In the genomic region with DNA sequence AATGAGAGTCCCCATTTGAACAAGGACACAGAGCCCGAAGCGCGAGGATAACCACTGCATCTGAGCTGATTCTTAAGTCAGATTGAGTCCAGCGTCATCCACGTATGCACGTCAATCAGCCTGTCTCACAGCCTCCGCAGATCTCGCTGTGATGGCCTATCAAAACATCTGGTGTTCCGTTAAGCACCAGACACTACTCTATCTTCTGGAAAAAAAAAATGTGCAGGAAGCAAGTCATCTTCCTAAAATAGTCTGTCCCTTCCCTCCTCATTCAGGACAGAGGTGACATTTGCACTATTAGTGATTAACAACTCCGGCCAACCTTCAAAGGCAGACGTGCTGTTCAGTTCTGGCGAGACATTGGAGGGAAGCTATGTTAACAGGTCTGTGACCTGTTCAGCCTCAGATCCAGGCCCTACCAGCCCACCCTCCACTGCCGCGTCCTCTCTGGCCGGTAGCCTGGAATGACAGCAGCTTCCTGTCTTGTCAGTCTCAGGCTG, we compare ENCODE assay signal across 10 mouse cellular contexts.
DNase-seq lines count a peak whose midpoint lies in the region; ATAC-seq and TF ChIP-seq lines count a peak whose summit lies in the region.
"Had no signal": no experiment of that assay in that cellular context is flagged by ENCODE, and none has a peak within 500 bp of the region (broad histone marks: within the 10 kb centered on the region; RNA-seq: fewer than 3 reads in every experiment).

No protein-coding gene starts in this region.

- H3K79me3 ChIP-seq in C2C12 (ENCODE audit: low read depth): no peaks in the 10 kb centered on the region

- no peak for TF ChIP-seq CTCF in C2C12 (IDR thresholded peaks at IDR 0.05; ENCODE audit: control insufficient read depth, insufficient read depth, insufficient read length)
- no peak for TF ChIP-seq CTCF in heart, postnatal 0 days (IDR thresholded peaks at IDR 0.05; ENCODE audit: low read depth)

- H3K4me1 ChIP-seq in heart, postnatal 0 days (ENCODE audit: control insufficient read depth, insufficient read depth): peaks cover 43% of the 10 kb centered on the region
- peaks cover 63% of the 10 kb centered on the region for H3K4me1 ChIP-seq in limb, embryonic 14.5 days (ENCODE audit: control insufficient read depth, insufficient read depth, low read length)
- H3K4me1 ChIP-seq in hindbrain, embryonic 16.5 days (ENCODE audit: control insufficient read depth, insufficient read depth, low read depth, low read length): peaks cover 26% of the 10 kb centered on the region

- peak overlapping the region; percentile 3; the same call in 1 of the 2 replicates for H3K4me2 ChIP-seq in heart, postnatal 0 days (ENCODE audit: low read depth, low read length)
- no peak overlapping the region for H3K4me2 ChIP-seq in limb, embryonic 14.5 days (replicated peaks; ENCODE audit: low read depth, low read length, severe bottlenecking)
- H3K4me2 ChIP-seq in hindbrain, embryonic 16.5 days (ENCODE audit: low read length): no peak overlapping the region
- H3K4me2 ChIP-seq: liver, embryonic 15.5 days had no signal

- DNase-seq in adrenal gland, adult 8-10 months: peak; percentile 63
- DNase-seq in heart, postnatal 0 days (ENCODE audit: low spot score): peak; percentile 41
- DNase-seq in limb, embryonic 14.5 days (ENCODE audit: low spot score): no peak
- DNase-seq in frontal cortex, postnatal 36 days (ENCODE audit: low spot score in 2 of 2): no peak
- no peak for DNase-seq in spleen, postnatal 14 days (ENCODE audit: low spot score in 2 of 2)
- DNase-seq in spleen, adult 12 weeks (ENCODE audit: low spot score): no peak

- H3K9ac ChIP-seq in heart, postnatal 0 days (replicated peaks; ENCODE audit: low read depth, low read length): no peak overlapping the region
- H3K9ac ChIP-seq in limb, embryonic 14.5 days (ENCODE audit: low read depth, low read length, severe bottlenecking): no peak overlapping the region
- no peak overlapping the region for H3K9ac ChIP-seq in hindbrain, embryonic 16.5 days (ENCODE audit: low read depth, low read length)
- H3K9ac ChIP-seq: liver, embryonic 15.5 days had no signal

- no peak for ATAC-seq in heart, postnatal 0 days (ENCODE audit: insufficient read depth, low read depth)
- no peak for ATAC-seq in limb, embryonic 14.5 days (ENCODE audit: low FRiP score, low read depth)
- ATAC-seq in hindbrain, embryonic 16.5 days: no peak
- ATAC-seq: activated CD4-positive, CD25-positive, alpha-beta regulatory T cell, adult 4 months had no signal

- WGBS in heart, postnatal 0 days: 30% methylated on average over 15 of the region's 15 CpGs
- 63% methylated on average over 15 of the region's 15 CpGs for WGBS in limb, embryonic 14.5 days
- WGBS in hindbrain, embryonic 16.5 days: 62% methylated on average over 15 of the region's 15 CpGs

- TF ChIP-seq POLR2A in limb, embryonic 14.5 days (IDR thresholded peaks at IDR 0.05; ENCODE audit: borderline replicate concordance, extremely low read depth, insufficient read depth, insufficient read length): no peak

- no peaks in the 10 kb centered on the region for H3K36me3 ChIP-seq in C2C12 (ENCODE audit: control insufficient read depth, insufficient read depth)
- H3K36me3 ChIP-seq in heart, postnatal 0 days (replicated peaks; ENCODE audit: control insufficient read depth, insufficient read depth, low read length): no peaks in the 10 kb centered on the region
- H3K36me3 ChIP-seq in limb, embryonic 14.5 days (ENCODE audit: control insufficient read depth, insufficient read depth, low read length): no peaks in the 10 kb centered on the region
- H3K36me3 ChIP-seq in hindbrain, embryonic 16.5 days (ENCODE audit: control insufficient read depth, insufficient read depth, low read length): no peaks in the 10 kb centered on the region
- H3K36me3 ChIP-seq: liver, embryonic 15.5 days had no signal

- no peaks in the 10 kb centered on the region for H3K79me2 ChIP-seq in C2C12 (ENCODE audit: control insufficient read depth, insufficient read depth)

- 0 out of 2 replicates have a peak, but pooled peaks have one; percentile 19 for TF ChIP-seq EP300 in heart, postnatal 0 days (IDR thresholded peaks at IDR 0.05; ENCODE audit: low read depth)

- H3K27me3 ChIP-seq in C2C12 (ENCODE audit: control insufficient read depth, insufficient read depth, insufficient read length): no peaks in the 10 kb centered on the region
- H3K27me3 ChIP-seq in heart, postnatal 0 days (ENCODE audit: control insufficient read depth, insufficient read depth, low read length): no peaks in the 10 kb centered on the region
- no peaks in the 10 kb centered on the region for H3K27me3 ChIP-seq in limb, embryonic 14.5 days (ENCODE audit: control insufficient read depth, insufficient read depth, low read length)
- peaks cover 17% of the 10 kb centered on the region for H3K27me3 ChIP-seq in hindbrain, embryonic 16.5 days (replicated peaks; ENCODE audit: control insufficient read depth, insufficient read depth, low read length)

- no peak overlapping the region for H3ac ChIP-seq in C2C12 (ENCODE audit: control insufficient read depth, insufficient read length, low read depth)

- H3K4me3 ChIP-seq in C2C12 (ENCODE audit: insufficient read depth, poor library complexity, severe bottlenecking): no peak overlapping the region
- no peak overlapping the region for H3K4me3 ChIP-seq in heart, postnatal 0 days (ENCODE audit: low read depth, low read length)
- H3K4me3 ChIP-seq in limb, embryonic 14.5 days (replicated peaks; ENCODE audit: low read length): no peak overlapping the region
- H3K4me3 ChIP-seq in hindbrain, embryonic 16.5 days (ENCODE audit: low read length): no peak overlapping the region
- H3K4me3 ChIP-seq: liver, embryonic 15.5 days had no signal

- no peaks in the 10 kb centered on the region for H3K9me3 ChIP-seq in heart, postnatal 0 days (replicated peaks; ENCODE audit: control insufficient read depth, low read length)
- H3K9me3 ChIP-seq in limb, embryonic 14.5 days (ENCODE audit: control insufficient read depth, low read length): no peaks in the 10 kb centered on the region
- H3K9me3 ChIP-seq in hindbrain, embryonic 16.5 days (ENCODE audit: control insufficient read depth, low read length): no peaks in the 10 kb centered on the region
- H3K9me3 ChIP-seq: liver, embryonic 15.5 days had no signal

- H3K27ac ChIP-seq in heart, postnatal 0 days (ENCODE audit: low read depth): peak overlapping the region; percentile 90
- H3K27ac ChIP-seq in limb, embryonic 14.5 days (replicated peaks; ENCODE audit: low read depth, low read length): 0 out of 2 replicates have a peak overlapping the region, but pooled peaks have one; percentile 28
- no peak overlapping the region for H3K27ac ChIP-seq in hindbrain, embryonic 16.5 days (ENCODE audit: low read depth, low read length)
- H3K27ac ChIP-seq: liver, embryonic 15.5 days had no signal

TF ChIP-seq in C2C12, 6 proteins besides CTCF, POLR2A, EP300 and RAD21:
- TF ChIP-seq MAX (IDR thresholded peaks at IDR 0.05): peak; percentile 29
- no peak for TF ChIP-seq FOSL1 (IDR thresholded peaks at IDR 0.05; ENCODE audit: insufficient read depth, low read length, poor library complexity, severe bottlenecking)
- TF ChIP-seq MYOD1 (IDR thresholded peaks at IDR 0.05; ENCODE audit: control insufficient read depth, insufficient read length, low read depth): no peak
- TF ChIP-seq CEBPB (IDR thresholded peaks at IDR 0.05; ENCODE audit: low read depth): no peak
- no peak for TF ChIP-seq MYOG (IDR thresholded peaks at IDR 0.05; ENCODE audit: control insufficient read depth, extremely low read depth, insufficient read length)
TF ChIP-seq in C2C12: peak in this region for 1.

Comparison
In these comparisons a context has a peak if more than half of its experiments do, and no peak if none do; other contexts are left out.
1. DNase-seq: peak in adrenal gland, adult 8-10 months (single experiment) and heart, postnatal 0 days (single experiment); none in limb, embryonic 14.5 days (single experiment), frontal cortex, postnatal 36 days (0 of 2), spleen, postnatal 14 days (0 of 2) and spleen, adult 12 weeks (single experiment).